Mouse (Mus musculus) erythroid progenitor cell, adult 5-6 weeks (primary cell): ENCODE results near the gene Tsc22d2. TPM values are rescaled to one million over a fixed set of nuclear protein-coding genes. Genes with fewer than 3 reads are reported as not detected.
A peak's percentile ranks its signal among the peaks of the same experiment; 100 is the strongest.

ENCODE experiments used
- ATAC-seq: replicated peaks from 2 replicates; pipeline ENCODE4 v1.8.0; 2016; ENCODE audit warnings: moderate number of reproducible peaks, mild to moderate bottlenecking, moderate TSS enrichment, inconsistent platforms; ENCODE audit not compliant: poor library complexity, low FRiP score, severe bottlenecking
- total RNA-seq, 2 experiments: library from RNA; stranded (forward) in 1 of 2; stranded (reverse) in 1 of 2; fragments of 150-400 nt in 1 of 2; fragments of 186-747, 209-891 nt in 1 of 2; gene quantifications; 2 replicates each; pipeline versions ENCODE4 v1.2.3 to v1.2.4; 2015 to 2017; ENCODE audit warnings: low replicate concordance in 2 of 2

Gene Tsc22d2
- total RNA-seq (2015; ENCODE audit: low replicate concordance): 11.9 and 16.8 TPM in 2 replicates
- total RNA-seq (2017; ENCODE audit: low replicate concordance): 18.2 and 27.2 TPM in 2 replicates

DNA sequence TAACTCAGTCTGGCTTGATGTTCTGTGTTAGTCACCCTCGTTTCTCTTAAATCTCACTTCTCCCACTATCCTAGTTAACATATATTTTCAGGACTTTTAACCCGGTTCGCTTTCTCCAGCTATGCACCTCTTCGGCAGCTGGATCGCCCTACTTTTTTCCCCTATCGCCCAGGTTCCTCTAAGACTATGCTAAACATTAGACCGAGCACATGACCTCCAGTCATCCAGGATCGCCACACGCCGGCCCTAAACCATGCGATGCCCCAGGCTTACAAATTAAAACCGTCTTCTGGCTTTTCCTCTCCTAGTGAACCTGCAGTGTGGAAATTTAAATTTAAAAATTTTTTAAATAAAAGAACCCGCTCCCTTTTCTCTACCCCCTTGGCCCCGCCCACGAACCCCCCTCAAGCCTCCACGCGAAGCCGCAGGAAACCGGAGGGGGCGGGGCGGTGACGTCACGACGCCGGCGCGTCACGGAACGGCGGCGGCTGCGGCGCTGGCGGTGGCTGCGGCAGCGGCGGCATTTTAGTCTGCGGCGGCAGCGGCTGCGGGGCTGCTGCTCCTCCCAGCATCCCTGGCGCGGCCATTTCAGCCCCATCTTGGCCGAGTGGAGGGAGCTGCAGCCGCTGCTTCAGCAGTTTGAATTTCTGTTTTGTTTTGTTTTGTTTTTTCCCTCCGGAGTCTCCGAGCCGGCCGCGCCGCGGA is at the start of gene Tsc22d2:
Tsc22d2 (plus strand) TSS at position 482 of the 705 bp plus-strand sequence.
- peak; percentile 59 for ATAC-seq

DNA sequence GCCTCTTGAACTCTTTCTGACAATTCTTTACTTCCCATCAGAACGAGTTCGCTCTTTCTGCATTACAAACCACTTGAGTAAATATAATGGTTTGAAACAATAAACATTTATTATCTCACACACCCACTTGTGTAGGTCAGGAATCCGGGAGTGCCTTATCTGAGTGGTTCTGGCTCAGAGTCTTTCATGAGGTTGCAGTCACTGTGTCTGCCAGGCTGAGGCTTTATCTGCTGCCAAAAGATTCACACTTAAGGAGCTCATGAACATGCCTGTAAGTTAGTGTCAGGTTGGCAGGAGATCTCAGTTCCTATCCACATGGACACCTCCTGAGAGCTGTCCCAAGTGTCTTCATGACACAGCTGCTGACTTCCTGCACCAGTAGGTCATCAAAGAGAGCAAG is 47.8 kb upstream of the Tsc22d2 start:
- ATAC-seq: no peak

DNA sequence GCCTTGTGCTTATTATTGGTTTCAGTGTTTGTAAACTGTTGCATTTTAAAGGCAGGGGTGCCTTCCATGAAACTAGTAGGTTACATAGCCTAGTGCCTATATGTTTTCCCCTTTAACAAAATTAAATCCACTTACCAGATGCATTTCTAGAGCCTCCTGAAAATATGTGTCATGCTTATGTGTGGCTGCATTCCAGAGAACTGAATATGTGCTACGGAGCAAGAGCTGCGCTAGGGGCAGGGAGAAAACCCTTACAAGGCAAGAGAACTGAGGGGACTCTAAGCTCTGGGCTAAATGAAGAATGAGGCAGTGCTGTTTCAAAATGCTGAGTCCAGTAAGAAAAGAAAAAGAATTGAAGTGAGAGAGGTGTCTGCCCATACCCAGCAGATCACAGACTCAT is 43.7 kb upstream of the Tsc22d2 start:
- no peak for ATAC-seq

DNA sequence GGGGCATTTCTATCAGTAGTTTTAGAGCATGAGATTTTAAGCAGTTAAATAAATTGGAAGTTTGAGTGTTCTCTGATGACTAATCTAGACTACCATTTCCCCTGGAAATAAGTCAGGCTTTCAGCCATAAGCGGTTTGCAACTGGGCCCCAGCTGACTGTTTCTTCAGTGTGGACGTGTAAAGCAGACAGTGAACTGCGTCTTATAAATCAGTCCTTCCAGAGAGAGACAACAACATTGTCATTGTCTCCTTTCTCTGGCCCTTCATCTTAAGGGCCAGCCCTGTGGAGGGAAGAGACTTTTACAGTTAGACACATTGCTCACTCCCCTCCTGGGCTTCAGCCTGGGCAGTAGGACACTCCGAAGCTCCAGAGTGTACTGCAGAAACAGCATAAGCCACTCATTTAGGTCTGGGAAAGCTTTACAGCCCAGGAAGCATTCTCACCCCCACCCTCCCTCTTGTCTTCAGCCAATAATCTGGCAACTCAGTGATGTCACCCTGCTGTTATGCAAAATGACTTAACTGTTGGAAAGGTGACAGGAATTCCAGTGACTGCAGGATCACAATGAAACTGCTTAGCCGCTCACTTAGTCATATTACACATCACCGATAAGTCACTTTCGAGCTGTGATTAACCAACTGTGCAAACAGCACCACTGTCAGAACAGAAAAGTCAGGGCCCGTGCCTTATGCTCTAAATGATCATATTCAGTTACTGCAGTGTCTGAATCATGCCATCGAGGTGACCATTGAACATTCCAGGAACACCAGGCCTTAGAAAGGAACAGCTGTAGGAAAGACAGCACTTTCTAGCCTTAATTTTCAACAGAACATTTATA is 42.2 kb upstream of the Tsc22d2 start:
- ATAC-seq: no peak

DNA sequence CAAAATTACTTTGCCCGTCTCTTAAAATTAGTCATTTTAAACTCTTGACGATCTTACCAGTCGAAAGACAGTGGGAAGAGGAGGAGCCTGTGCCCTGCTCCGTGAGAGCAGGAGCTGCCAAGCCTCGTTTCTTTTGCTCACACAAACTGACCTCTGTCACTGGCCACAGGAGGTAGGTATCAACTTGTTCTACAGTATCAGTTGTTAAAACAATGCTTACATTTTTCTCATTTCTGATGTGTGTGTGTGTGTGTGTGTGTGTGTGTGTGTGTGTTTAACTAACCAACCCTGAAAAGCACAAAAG is 41.7 kb upstream of the Tsc22d2 start:
- no peak for ATAC-seq

DNA sequence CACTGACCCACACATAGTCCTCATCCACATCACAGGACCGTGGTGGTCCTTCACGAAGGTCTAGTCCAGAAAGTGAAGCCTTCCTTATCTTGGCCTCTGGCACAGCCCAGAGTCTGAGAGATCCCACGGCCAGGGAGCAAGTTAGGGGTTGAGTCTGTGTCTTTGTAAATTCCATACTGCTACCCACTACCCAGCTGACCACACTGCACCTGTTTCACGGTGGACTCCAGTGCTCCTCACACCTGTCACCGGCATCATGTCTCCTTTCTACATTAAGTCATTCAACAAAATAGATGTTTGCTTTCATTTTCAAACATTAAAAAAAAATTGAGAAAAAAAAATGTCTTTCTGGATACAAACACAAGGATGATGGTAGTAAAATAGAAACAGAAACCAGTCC is 40.2 kb upstream of the Tsc22d2 start:
- ATAC-seq: no peak

DNA sequence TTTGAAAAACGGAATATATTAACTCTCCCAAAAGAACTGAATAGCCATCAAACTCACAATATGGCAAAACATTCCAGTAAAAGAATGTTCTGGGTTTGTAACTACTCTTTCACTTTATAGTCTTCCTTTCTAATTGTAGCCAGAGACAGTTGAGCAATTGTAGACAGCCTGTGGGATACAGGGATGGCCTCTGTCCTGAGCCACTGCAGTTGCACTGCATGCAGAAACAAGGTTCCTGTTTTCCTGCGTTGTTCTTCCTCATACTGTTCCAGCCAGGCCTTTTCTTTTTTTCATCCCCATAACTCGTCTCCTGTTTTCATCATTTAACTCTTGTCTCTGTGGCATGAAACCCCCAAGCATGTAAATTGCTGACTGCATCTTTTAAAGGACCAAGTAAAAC is 37.8 kb upstream of the Tsc22d2 start:
- ATAC-seq: no peak

DNA sequence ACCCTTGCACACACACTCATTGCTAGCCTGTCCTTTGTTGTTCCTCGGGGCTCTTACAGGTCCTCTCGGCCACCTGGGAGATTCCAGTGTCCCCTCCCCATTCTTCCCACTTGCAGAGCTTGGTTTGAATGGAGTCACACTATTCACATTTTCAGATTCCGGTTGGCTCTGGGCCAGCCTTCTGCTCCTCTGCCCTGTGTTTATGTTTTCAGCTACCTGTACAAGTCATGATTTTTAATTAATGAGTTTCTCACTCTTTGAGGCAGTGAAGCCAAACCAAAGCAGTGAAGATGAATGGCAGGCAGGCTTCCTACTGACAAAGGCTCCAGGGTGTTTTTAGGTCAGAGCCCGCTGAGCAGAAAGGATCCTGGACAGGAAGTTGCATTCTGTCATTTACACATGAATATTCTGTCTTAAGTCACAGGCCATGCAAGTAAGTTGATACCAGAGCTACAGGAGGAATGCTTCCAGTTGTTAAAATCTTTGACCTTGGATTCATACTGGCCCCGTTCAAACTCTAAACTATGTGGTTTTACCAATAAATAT is 36.9 kb upstream of the Tsc22d2 start:
- ATAC-seq: no peak

DNA sequence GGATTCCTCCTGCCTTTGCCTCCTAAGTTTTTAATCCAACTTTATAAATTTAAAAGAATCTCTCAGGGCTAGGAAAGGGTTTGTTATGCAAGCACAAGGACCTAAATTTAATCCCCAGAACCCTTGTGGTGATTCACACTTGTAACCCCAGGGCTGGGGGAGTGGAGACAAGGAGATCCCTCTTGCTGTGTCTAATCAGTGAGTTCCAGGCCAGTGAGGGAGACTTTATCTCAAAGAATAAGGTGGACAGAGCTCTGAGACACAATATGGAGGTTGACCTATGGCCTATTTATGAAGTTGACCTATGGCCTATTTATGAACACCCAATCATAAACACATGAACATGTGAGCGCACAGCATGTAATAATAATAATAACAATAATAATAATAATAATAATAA is 31.8 kb upstream of the Tsc22d2 start:
- no peak for ATAC-seq

DNA sequence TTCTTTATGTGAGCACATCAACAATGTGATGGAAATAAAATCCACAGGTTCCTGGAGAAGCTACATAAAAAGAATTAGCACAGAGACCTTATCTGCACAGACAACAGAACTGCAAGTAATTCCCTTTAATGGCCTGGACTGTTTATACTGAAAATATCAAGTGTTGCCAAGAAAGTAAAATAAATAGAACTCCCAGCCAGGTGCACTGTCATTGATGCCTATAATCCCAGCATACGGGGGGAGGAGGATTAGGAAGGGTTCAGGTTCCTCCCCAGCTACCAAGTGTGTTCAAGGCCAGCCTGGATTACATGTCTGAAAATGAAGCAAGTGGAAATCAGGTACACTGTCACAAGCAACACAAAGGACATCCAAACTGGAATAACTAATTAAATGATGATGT is 29.5 kb upstream of the Tsc22d2 start:
- no peak for ATAC-seq

DNA sequence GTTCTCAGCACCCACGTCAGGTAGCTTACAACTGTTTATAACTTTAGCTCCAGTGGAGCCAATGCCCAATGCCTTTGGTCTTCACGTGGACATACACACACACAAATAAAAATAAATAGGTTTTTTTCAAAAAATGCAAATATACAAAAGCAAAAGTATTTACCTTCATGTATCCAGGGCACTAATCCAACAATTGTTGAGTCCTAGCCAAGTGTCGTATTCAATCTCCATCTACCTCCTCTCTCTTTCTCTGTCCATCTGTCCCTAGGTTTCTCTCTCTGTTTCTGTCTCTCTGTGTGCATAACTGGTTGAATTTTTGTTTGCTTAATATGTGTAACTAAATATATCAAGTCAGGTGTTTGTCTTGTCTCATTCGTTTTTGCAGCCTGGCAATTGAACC is 25.8 kb upstream of the Tsc22d2 start:
- no peak for ATAC-seq

DNA sequence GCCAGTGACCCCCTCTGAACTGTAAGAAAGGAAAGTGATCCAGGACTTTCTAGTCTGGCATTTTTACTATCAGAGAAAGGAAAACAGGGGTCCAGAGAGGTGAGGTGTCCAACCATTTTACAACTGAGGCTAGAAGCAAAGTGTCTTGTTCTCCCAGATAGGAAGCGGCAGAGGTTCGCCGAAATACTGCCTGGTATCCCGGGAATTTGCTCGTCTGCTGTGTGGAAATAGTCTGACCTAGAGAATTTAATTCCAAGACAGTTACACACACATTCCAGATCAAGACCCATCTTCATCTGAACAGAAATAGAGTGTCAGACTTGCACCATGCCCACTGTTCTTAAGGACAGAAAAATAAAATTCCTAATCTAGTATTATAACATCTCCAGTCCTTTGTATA is 16.0 kb upstream of the Tsc22d2 start:
- no peak for ATAC-seq

DNA sequence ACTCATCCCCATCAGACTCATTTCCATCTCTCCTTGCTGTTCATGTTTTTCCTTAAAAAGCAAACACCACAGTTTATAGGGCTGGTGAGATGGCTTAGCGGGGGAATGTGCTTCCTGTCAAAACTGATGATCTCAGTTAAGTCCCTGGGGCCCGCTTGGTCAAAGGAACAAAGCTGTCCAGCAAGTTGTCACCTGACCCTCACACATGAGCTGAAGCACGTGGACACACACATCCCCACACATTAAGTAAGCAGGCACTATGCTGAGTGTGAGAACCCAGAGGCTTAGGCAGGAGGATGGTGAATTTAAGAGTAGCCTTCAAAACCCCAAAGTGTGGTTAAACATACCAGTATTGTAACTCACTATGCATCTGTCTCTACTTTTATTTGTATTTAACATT is 14.6 kb upstream of the Tsc22d2 start:
- ATAC-seq: no peak

DNA sequence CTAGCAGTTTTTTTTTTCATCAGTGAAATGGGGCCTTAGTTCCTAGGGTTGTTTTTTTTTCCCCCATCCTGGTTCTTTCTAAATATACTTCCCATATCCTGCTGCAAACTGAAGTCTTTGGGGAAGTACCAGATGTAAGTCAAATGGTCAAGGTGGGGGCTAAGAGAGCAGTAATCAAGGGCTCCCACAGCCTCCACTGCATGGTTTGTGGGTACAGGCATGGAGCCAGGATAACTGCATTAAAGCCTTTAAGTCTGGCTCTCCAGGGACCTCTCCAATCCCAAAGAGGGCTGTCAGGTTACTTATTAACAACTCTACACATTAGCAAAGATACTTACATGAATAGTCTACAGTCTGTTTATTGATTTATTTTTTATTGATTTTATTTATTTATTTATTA is 2.8 kb upstream of the Tsc22d2 start:
- no peak for ATAC-seq

DNA sequence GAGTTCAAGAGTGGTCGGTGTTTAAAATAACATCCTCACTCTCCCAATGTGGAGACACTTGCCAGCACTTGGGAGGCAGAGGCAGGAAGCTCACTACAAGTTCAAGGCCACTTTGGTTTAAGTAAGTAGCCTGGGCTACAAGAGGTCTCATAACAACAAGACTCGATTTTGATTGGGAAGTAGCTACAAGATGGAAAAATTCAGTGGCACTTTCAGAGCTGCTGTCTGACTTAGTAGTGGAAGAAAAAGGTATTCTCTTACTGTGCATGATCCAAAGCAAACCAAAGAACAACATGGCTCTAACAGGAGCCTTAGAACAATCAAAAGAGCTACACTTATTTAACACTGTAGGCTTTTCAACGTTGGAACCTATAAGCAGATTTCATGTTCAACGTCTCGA is 844 bp upstream of the Tsc22d2 start:
- no peak for ATAC-seq

DNA sequence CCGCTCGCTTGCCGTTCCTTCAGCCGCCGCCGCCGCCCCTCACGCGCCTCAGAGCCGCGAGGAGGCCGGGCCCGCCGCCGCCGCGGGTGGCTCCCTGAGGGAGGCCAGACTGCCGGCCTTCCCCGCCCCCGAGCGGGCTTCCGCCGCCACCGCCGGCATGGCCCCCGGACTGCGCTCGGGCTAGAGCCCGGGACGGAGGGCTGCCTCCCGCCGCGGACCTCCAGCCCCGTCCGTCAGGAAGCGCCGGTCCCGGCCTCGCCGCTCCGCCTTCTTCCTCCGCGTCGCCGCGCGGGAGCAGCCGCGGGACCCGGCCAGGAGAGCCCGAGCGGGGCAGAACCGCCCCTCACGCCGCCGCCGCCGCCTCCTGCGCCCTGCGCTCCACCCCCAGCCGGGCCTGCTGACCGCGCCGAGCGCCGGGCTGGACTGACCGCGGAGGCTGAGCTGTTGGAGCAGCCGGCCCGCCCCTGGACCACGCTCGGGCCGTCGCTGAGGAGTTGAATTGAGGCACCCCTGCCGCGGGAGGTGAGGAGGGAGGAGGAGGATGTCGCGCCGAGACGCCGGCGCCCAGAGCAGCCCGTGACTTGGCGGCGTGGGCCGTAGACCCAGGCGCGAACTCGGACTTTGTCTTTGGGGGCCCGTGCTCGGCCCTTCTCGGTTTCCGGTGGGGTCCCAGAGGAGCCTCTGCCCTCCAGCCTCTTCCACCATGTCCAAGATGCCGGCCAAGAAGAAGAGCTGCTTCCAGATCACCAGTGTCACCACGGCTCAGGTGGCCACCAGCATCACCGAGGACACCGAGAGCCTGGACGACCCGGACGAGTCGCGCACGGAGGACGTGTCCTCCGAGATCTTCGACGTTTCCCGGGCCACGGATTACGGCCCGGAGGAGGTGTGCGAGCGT is 720 bp downstream of the Tsc22d2 start:
- ATAC-seq: peak; percentile 44

DNA sequence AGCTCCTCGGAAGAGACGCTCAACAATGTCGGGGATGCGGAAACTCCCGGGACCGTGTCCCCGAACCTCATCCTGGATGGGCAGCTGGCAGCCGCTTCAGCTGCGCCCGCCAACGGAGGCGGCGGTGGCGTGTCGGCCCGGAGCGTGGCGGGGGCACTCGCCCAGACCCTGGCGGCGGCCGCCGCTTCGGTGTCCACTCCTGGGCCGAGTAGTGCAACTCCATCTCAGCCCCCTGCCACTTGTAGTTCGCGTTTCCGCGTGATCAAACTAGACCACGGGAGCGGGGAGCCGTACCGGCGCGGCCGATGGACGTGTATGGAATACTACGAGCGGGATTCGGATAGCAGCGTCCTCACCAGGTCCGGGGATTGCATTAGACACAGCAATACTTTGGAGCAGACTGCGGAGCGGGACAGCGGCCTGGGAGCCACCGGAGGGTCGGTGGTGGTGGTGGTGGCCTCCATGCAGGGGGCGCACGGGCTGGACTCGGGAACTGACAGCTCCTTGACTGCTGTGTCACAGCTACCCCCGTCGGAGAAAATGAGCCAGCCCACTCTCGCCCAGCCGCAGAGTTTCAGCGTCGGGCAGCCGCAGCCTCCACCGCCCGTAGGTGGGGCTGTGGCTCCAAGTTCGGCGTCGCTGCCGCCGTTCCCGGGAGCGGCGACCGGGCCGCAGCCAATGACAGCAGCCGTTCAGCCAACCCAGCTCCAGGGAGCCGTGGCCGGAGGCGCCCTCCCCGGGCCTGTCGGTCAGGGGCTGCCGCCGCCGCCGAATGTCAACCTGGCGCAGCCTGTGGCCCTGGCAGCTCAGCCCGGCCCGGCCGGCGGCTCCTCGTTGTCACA is 1.6 kb downstream of the Tsc22d2 start:
- ATAC-seq: peak; percentile 79

DNA sequence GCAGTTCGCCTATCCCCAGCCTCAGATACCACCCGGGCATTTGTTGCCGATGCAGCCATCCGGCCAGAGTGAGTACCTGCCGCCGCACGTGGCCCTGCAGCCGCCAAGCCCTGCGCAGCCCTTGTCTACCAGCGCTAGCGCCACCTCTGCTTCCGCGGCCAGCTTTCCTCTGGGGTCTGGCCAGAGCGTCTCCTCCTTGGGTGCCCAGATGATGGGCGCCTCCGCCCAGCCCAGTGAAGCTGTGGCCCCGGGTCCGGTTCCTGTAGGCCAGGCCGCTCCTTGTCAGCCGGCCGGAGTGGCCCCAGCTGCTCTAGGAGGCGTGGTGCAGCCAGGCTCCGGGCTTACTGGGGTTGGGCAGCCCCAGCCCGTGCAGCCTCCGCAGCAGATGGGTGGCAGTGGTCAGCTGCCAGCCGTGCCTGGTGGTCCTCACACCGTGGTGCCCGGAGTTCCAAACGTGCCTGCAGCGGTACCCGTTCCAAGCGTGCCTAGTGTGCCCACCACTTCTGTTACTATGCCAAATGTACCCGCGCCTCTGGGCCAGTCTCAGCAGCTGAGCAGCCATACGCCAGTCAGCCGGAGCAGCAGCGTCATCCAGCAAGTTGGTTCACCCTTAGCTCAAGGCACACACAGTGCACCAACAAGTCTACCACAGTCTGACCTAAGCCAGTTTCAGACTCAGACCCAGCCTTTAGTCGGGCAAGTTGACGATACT is 2.4 kb downstream of the Tsc22d2 start:
- peak; percentile 47 for ATAC-seq
